Mouse (Mus musculus) kidney, adult 11 months (tissue): ENCODE measurements around the gene Snrnp35.

Experiments
- DNase-seq: peaks from one replicate; pipeline ENCODE4 v3.0.0; 2022

Snrnp35 gene

GRCm38 (mm10) chr5:124503742-124504141, 20.8 kb downstream of the Snrnp35 start:
- no peak for DNase-seq

GRCm38 (mm10) chr5:124505235-124505634, 22.3 kb downstream of the Snrnp35 start:
- no peak for DNase-seq

- no peak for DNase-seq
Measured at GRCm38 (mm10) chr5:124506731-124507359, 23.9 kb downstream of the Snrnp35 start.

- DNase-seq, result no peak
Measured at GRCm38 (mm10) chr5:124509200-124509599, 26.3 kb downstream of the Snrnp35 start.

- DNase-seq, result peak; percentile 89
Measured at GRCm38 (mm10) chr5:124509742-124510237, 26.9 kb downstream of the Snrnp35 start.

- no peak for DNase-seq
Measured at GRCm38 (mm10) chr5:124510536-124511050, 27.7 kb downstream of the Snrnp35 start.

- no peak for DNase-seq
Measured at GRCm38 (mm10) chr5:124515789-124516188, 32.9 kb downstream of the Snrnp35 start.

GRCm38 (mm10) chr5:124518648-124519047, 35.7 kb downstream of the Snrnp35 start:
- no peak for DNase-seq

- DNase-seq, result no peak
Measured at GRCm38 (mm10) chr5:124521588-124521987, 38.7 kb downstream of the Snrnp35 start.

- no peak for DNase-seq
Measured at GRCm38 (mm10) chr5:124523032-124523431, 40.1 kb downstream of the Snrnp35 start.

- DNase-seq, result no peak
Measured at GRCm38 (mm10) chr5:124524943-124525342, 42.0 kb downstream of the Snrnp35 start.

- DNase-seq, result no peak
Measured at GRCm38 (mm10) chr5:124528351-124528750, 45.4 kb downstream of the Snrnp35 start.

GRCm38 (mm10) chr5:124528791-124529190, 45.9 kb downstream of the Snrnp35 start:
- DNase-seq, result no peak

- peak; percentile 40 for DNase-seq
Measured at GRCm38 (mm10) chr5:124529191-124529651, 46.3 kb downstream of the Snrnp35 start.

- no peak for DNase-seq
Measured at GRCm38 (mm10) chr5:124529697-124530096, 46.8 kb downstream of the Snrnp35 start.

- peak; percentile 74 for DNase-seq
Measured at GRCm38 (mm10) chr5:124530655-124531582, 48.0 kb downstream of the Snrnp35 start, which contains the start of gene Rilpl1. Rilpl1 (minus strand) TSS chr5:124531391.

- DNase-seq, result no peak
Measured at GRCm38 (mm10) chr5:124531583-124531930, 48.6 kb downstream of the Snrnp35 start.

GRCm38 (mm10) chr5:124532451-124532850, 49.5 kb downstream of the Snrnp35 start:
- DNase-seq, result no peak

- DNase-seq, result no peak
Measured at GRCm38 (mm10) chr5:124535016-124535415, 52.1 kb downstream of the Snrnp35 start.

- DNase-seq, result peak; percentile 83
Measured at GRCm38 (mm10) chr5:124536776-124537175, 53.8 kb downstream of the Snrnp35 start.

- peak; percentile 58 for DNase-seq
Measured at GRCm38 (mm10) chr5:124538813-124539792, 56.2 kb downstream of the Snrnp35 start.

GRCm38 (mm10) chr5:124539905-124540304, 57.0 kb downstream of the Snrnp35 start:
- DNase-seq, result no peak
